Mouse (Mus musculus) lung, postnatal 36 days (tissue): ENCODE data around the gene Zfp280c.

Experiments
- DNase-seq: peaks from one replicate; pipeline ENCODE4 v3.0.0; 2022; ENCODE audit warnings: mixed read lengths

Zfp280c gene

GRCm38 (mm10) chrX:48594099-48594760, at the start of gene Zfp280c:
TSS of gene Zfp280c (minus strand) at chrX:48594504.
- DNase-seq = peak; percentile 71

- peak; percentile 7 for DNase-seq
Measured at GRCm38 (mm10) chrX:48637032-48637431, 42.7 kb upstream of the Zfp280c start.

- no peak for DNase-seq
Measured at GRCm38 (mm10) chrX:48624054-48624420, 29.7 kb upstream of the Zfp280c start.

GRCm38 (mm10) chrX:48623379-48624053, 29.2 kb upstream of the Zfp280c start, which contains the start of gene Slc25a14:
TSS of gene Slc25a14 (plus strand) at chrX:48623413.
- peak; percentile 83 for DNase-seq

GRCm38 (mm10) chrX:48623049-48623378, 28.7 kb upstream of the Zfp280c start:
- DNase-seq = no peak

- no peak for DNase-seq
Measured at GRCm38 (mm10) chrX:48604872-48605271, 10.6 kb upstream of the Zfp280c start.

GRCm38 (mm10) chrX:48596906-48597305, 2.6 kb upstream of the Zfp280c start:
- DNase-seq = no peak

GRCm38 (mm10) chrX:48596053-48596452, 1.7 kb upstream of the Zfp280c start:
- no peak for DNase-seq

GRCm38 (mm10) chrX:48593721-48594098, 594 bp downstream of the Zfp280c start:
- no peak for DNase-seq

- DNase-seq = no peak
Measured at GRCm38 (mm10) chrX:48583332-48583731, 11.0 kb downstream of the Zfp280c start.

- peak; percentile 88 for DNase-seq
Measured at GRCm38 (mm10) chrX:48532175-48532574, 62.1 kb downstream of the Zfp280c start.

GRCm38 (mm10) chrX:48526435-48526834, 67.9 kb downstream of the Zfp280c start:
- no peak for DNase-seq

- no peak for DNase-seq
Measured at GRCm38 (mm10) chrX:48525866-48526265, 68.4 kb downstream of the Zfp280c start.

- no peak for DNase-seq
Measured at GRCm38 (mm10) chrX:48525332-48525731, 69.0 kb downstream of the Zfp280c start.

- no peak for DNase-seq
Measured at GRCm38 (mm10) chrX:48523512-48523911, 70.8 kb downstream of the Zfp280c start.

GRCm38 (mm10) chrX:48521651-48522050, 72.7 kb downstream of the Zfp280c start:
- DNase-seq = no peak

- DNase-seq = no peak
Measured at GRCm38 (mm10) chrX:48519549-48520085, 74.7 kb downstream of the Zfp280c start.

- DNase-seq = no peak
Measured at GRCm38 (mm10) chrX:48518808-48519548, 75.3 kb downstream of the Zfp280c start, which contains the start of gene Rab33a. TSS of gene Rab33a (plus strand) at chrX:48519285.

- no peak for DNase-seq
Measured at GRCm38 (mm10) chrX:48518211-48518807, 76.0 kb downstream of the Zfp280c start.

- no peak for DNase-seq
Measured at GRCm38 (mm10) chrX:48513824-48514223, 80.5 kb downstream of the Zfp280c start.

GRCm38 (mm10) chrX:48513166-48513807, 81.0 kb downstream of the Zfp280c start, which contains the start of gene Aifm1:
TSS of gene Aifm1 (minus strand) at chrX:48513563.
- DNase-seq = peak; percentile 95

- no peak for DNase-seq
Measured at GRCm38 (mm10) chrX:48493763-48494162, 100.5 kb downstream of the Zfp280c start.
